Mouse (Mus musculus) cerebellum, adult 2 months (tissue): Measurements from ENCODE around the gene Mtch2. TPM values are rescaled to one million over a fixed set of nuclear protein-coding genes. Genes with fewer than 3 reads are reported as not detected.

Experiments
- DNase-seq, 2 experiments: peaks; one replicate each; pipeline ENCODE4 v3.0.0; 2021
- H3K27ac ChIP-seq: fragments of 200-500 bp; 2 replicates; pipeline ENCODE4 v1.5.1; 2012; ENCODE audit warnings: low read length, control low read depth, inconsistent platforms; ENCODE audit not compliant: insufficient read depth
- H3K27me3 ChIP-seq: fragments of 200-500 bp; 2 replicates; pipeline ENCODE4 v1.6.1; 2012; ENCODE audit warnings: inconsistent platforms, mild to moderate bottlenecking, low read length, moderate library complexity; ENCODE audit not compliant: control insufficient read depth, insufficient read depth
- H3K4me1 ChIP-seq: fragments of 200-500 bp; 2 replicates; pipeline ENCODE4 v1.6.1; 2011; ENCODE audit warnings: low read length; ENCODE audit not compliant: control insufficient read depth, insufficient read depth
- H3K4me3 ChIP-seq: fragments of 200-500 bp; replicated peaks from 2 replicates; pipeline ENCODE3; 2011; ENCODE audit warnings: mild to moderate bottlenecking, low read depth, low read length, control low read depth; ENCODE audit not compliant: insufficient read depth
- CTCF ChIP-seq: fragments of 200-500 bp; IDR thresholded peaks from 2 replicates; pipeline ENCODE4 v1.5.1; 2011; ENCODE audit warnings: low read depth, mild to moderate bottlenecking, control low read depth, low read length, moderate library complexity, borderline replicate concordance; ENCODE audit not compliant: insufficient read depth
- POLR2A ChIP-seq: fragments of 200-500 bp; IDR thresholded peaks from 2 replicates; pipeline ENCODE4 v1.6.1; 2011; ENCODE audit warnings: low read length, control low read depth, borderline replicate concordance; ENCODE audit not compliant: insufficient read depth
- WGBS: fragments of 180-500 bp; shearing (Covaris S2); methylation state at CpG from one replicate; pipeline ENCODE4 v1.1.7; 2018; 5-methylcytosine and 5-hydroxymethylcytosine counted together
- polyA plus RNA-seq: library from polyadenylated mRNA; depleted of rRNA; stranded (reverse); fragments of >200 nt; gene quantifications from 2 replicates; pipeline ENCODE4 v1.2.3, GENCODE M21; 2012; rRNA removed

Mtch2 gene
- polyA plus RNA-seq: 245 and 249 TPM in 2 replicates

DNA sequence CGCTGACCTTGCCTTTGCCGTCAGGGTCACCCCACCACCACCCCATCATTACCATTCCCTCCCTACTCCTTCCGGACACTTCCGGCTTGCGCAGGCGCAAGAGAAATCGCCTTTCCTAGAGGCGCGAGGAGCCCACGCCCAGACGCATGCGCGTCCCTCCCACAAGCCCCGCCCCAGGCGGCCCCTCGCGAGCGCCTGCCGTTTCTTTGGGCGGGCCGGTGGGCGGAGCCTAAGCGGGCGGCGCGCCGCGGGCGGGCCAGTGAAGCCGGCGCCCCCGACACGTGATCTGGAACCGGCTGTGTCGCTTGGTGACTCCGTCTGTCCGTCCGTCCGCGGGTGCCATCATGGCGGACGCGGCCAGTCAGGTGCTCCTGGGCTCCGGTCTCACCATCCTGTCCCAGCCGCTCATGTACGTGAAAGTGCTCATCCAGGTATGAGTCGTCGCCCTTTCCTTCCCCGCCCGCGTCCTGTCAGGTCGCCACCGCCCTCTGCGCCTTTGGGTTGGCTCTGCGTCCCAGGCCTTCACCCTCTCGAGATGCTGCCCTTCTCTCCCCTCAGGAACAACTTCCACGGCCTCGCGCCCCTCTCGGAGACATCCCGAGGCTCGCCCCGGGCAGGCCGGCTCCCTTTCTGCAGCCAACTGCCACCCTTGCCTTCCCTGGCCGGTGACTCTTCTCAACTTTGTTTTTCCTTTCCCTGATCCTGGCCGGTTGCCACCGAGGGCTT is at the start of gene Mtch2:
Mtch2 (plus strand) TSS at position 201 of the 726 bp plus-strand sequence.
- Histone ChIP-seq H3K27me3 (no peaks in the 10 kb centered on the region), H3K4me1 (peaks cover 16% of the 10 kb centered on the region), H3K4me3 (peak within 1 kb of the TSS; percentile 79), H3K27ac (peak within 1 kb of the TSS; percentile 94)
- under 1% methylated on average over 67 of the region's 67 CpGs for WGBS
- TF ChIP-seq POLR2A: peak; percentile 94
- TF ChIP-seq CTCF: no peak
- DNase-seq: peak; percentile 99

DNA sequence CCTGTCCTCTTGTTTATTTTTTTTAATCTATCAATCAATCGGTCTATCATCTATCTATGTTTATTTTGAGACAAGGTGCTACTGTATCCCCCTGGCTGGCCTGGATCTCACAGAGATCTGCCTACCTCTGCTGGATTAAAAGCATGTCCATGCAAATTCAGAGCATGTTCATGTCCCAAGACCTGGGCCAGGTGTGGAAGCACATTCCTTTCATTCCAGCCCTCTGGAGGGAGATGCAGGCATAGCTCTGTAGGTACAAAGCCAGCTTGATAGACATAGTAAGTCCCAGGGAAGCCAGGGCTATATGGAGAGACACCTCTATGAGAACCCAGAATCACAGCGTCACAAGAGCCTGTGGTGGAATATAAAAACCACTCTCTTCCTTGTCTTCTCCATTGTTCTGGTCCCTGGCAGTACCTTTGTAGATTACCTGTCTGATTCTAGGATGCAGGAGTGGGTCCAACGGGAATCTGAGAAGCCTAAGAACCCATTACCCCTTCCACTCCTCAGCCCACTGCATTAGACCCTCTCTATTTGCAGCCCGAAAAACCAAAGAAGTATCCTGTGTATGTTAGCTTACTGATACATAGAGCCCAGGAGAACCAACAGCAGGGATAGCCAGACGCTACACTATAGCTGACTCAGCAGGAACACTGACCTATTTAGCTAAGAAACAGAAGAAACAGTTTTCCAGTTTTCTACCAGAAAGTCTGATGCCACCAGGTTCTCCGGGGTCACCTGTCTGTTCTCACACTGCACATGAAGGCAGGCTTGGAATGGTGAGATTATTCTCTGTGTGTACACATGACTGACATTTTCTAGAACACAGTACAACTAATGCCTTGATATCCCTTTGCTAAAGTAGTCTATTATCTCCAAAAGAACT is 38.5 kb upstream of the Mtch2 start:
- Histone ChIP-seq H3K4me3 (no peak overlapping the region), H3K27ac (peak overlapping the region; percentile 68), H3K27me3 (no peaks in the 10 kb centered on the region), H3K4me1 (peaks cover 4% of the 10 kb centered on the region; the same call in 1 of the 2 replicates)
- WGBS: 47% methylated on average over 6 of the region's 6 CpGs
- TF ChIP-seq POLR2A: no peak
- peak; percentile 4; the same call in 1 of the 2 replicates for TF ChIP-seq CTCF
- DNase-seq: peak; percentile 48 to 65

DNA sequence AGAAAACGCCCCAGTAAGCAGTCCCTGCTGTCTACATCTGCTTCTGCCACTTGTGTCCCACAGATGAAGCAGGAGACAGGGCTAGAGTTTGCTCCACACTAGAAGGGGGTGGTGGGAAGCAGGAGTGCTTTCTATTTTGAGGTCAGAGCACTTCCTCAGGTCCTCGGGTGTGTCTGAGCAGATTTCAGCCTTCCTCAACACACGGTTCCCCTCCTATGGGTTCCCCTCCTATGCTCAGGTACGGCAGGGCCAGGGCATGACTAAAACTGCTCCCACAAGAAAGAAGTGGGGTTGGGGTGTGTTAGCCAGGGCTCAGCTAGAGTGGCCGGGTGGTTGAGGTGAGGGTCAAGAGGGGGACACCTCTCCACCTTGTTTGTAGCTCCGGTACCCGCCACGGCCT is 36.2 kb upstream of the Mtch2 start:
- Histone ChIP-seq H3K27ac (no peak overlapping the region), H3K4me3 (no peak overlapping the region), H3K27me3 (no peaks in the 10 kb centered on the region), H3K4me1 (peaks cover 4% of the 10 kb centered on the region; the same call in 1 of the 2 replicates)
- 88% methylated on average over 8 of the region's 8 CpGs for WGBS
- TF ChIP-seq CTCF (no peak), POLR2A (no peak)
- no peak for DNase-seq

DNA sequence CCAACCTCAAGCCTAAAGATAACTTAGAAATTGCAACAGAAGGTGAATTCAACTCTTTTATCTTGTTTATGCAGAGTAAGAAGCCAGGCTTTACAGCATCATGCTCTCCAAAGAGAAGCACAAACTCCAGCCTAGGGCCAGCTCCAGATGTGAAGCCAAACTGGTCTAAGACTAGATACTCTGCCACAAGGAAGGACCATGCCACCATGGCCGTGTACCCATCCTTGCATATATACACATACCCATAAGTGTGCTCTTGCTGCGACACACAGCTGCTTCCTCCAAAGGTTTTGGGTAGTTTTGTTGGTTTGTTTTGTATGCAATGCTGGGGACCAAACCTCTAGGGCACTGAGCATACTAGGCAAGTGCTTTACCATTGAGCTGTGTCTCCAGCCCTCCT is 31.7 kb upstream of the Mtch2 start:
- Histone ChIP-seq H3K4me3 (no peak overlapping the region), H3K4me1 (peaks cover 3% of the 10 kb centered on the region; the same call in 1 of the 2 replicates), H3K27ac (no peak overlapping the region), H3K27me3 (no peaks in the 10 kb centered on the region)
- TF ChIP-seq POLR2A (no peak), CTCF (no peak)
- DNase-seq: no peak
- WGBS: 91% methylated on average over 2 of the region's 2 CpGs

DNA sequence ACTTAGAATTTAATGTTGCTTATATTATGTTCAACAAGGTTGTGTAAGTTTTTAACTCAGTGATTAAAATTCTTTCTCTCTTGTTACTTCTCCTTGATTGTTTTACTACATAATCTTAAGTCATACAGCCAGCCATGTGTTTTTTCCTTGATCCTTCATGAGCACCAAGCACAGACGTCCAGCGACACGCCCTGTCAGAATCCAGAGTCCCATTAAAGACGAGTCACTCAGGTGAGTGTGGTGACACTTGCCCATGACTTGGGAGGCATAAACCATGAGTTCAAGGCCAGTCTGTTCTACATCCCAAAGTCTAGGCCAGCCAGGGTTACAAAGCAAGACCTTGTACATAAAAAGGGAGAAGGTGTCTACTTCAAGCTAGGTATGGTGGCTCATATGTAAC is 30.8 kb upstream of the Mtch2 start:
- DNase-seq: no peak
- Histone ChIP-seq H3K4me1 (peaks cover 3% of the 10 kb centered on the region; the same call in 1 of the 2 replicates), H3K4me3 (no peak overlapping the region), H3K27me3 (no peaks in the 10 kb centered on the region), H3K27ac (no peak overlapping the region)
- TF ChIP-seq CTCF (no peak), POLR2A (no peak)
- 76% methylated on average over 4 of the region's 4 CpGs for WGBS

DNA sequence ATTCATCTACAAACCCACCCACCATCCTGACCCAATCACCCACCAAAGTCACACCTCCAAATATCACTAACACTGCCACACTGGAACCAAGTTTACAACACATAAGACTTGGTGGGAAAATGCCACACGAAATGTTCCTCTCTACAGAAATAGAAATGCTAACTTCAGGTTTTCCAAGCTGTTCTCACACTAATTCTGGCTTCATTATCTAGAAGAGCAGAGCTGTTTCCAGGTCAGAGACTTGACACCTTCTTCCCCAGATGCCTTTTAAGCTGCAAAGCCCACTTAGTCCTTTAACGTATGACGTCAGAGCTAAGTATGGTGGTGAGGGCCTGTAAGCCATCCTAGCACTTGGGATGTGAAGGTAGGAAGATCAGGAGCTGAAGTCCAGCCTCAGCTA is 28.2 kb upstream of the Mtch2 start:
- no peak overlapping the region for H3K27ac ChIP-seq
- WGBS: 72% methylated on average over 3 of the region's 3 CpGs

DNA sequence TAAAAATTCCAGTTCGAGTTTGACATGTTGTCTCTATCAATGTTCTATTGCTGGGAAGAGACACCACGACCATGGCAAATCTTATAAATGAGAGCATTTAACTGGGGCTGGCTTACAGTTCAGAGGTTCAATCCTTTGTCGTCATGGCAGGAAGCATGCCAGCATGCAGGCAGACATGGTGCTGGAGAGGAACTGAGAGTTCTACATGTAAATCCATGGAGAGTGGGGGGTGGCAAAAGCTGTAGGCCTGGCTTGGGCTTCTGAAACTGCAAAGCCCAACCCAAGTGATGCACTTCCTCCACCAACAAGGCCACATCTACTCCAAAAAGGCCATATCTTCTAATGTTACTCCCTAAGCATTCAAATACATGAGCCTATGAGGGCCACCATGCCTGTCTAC is 26.1 kb upstream of the Mtch2 start:
- no peak overlapping the region for H3K27ac ChIP-seq
- no peak overlapping the region for H3K4me3 ChIP-seq
- H3K4me1 ChIP-seq: peaks cover 17% of the 10 kb centered on the region
- DNase-seq: no peak
- TF ChIP-seq POLR2A: no peak
- no peak for TF ChIP-seq CTCF
- 66% methylated on average over 3 of the region's 3 CpGs for WGBS
- no peaks in the 10 kb centered on the region for H3K27me3 ChIP-seq

More for the DNA sequence above, 28.2 kb upstream of the Mtch2 start:
- Histone ChIP-seq H3K27me3 (no peaks in the 10 kb centered on the region), H3K4me1 (peaks cover 9% of the 10 kb centered on the region; the same call in 1 of the 2 replicates), H3K4me3 (no peak overlapping the region)
- TF ChIP-seq POLR2A (no peak), CTCF (no peak)
- no peak for DNase-seq
